Mouse (Mus musculus) gastrocnemius, postnatal 36 days (tissue): ENCODE data around the gene Abtb1. TPM values are rescaled to one million over a fixed set of nuclear protein-coding genes. Genes with fewer than 3 reads are reported as not detected.

Source experiments
- DNase-seq, 2 experiments: peaks; one replicate each; pipeline ENCODE4 v3.0.0; 2022
- intact Hi-C: fragments of 180-260 bp; cut with DNase I; formaldehyde crosslinking; loops from one replicate; pipeline ENCODE4 v1.15.1; 2025
- total RNA-seq, 2 experiments: library from RNA; stranded (reverse); gene quantifications; 2 replicates each; pipeline ENCODE4 v1.2.3; 2021

The Abtb1 gene
- total RNA-seq, 2 experiments from 2014 or later = 19.2 to 21.0 TPM

- no peak for DNase-seq
- intact Hi-C loops = loop anchor here (5.0 kb wide), 1 partner anchor 34 kb away; no protein-coding TSS in a partner anchor
These were observed 16.0 kb upstream of the Abtb1 start for GRCm38 (mm10) chr6:88857830-88858229.

- intact Hi-C loops = loop anchor here (5.0 kb wide), 1 partner anchor 35 kb away; no protein-coding TSS in a partner anchor
- peak in 1 of 2 experiments; percentile 53 for DNase-seq
These were observed 15.5 kb upstream of the Abtb1 start for GRCm38 (mm10) chr6:88857249-88857648.

GRCm38 (mm10) chr6:88855636-88856035, 13.9 kb upstream of the Abtb1 start:
- peak in 1 of 2 experiments; percentile 44 for DNase-seq
- intact Hi-C loops = loop anchor here (2.0 to 5.0 kb wide), 2 partner anchors 37 to 303 kb away; no protein-coding TSS in a partner anchor

- intact Hi-C loops = loop anchor here (2.0 kb wide), 1 partner anchor 302 kb away; no protein-coding TSS in a partner anchor
- no peak for DNase-seq
These were observed 12.7 kb upstream of the Abtb1 start for GRCm38 (mm10) chr6:88854509-88854908.

- no peak for DNase-seq
- intact Hi-C loops = no loop called here
These were observed 8.2 kb upstream of the Abtb1 start for GRCm38 (mm10) chr6:88850034-88850433.

- intact Hi-C loops = no loop called here
- no peak for DNase-seq
These were observed 7.5 kb upstream of the Abtb1 start for GRCm38 (mm10) chr6:88849270-88849669.

- DNase-seq = no peak
These were observed 5.8 kb upstream of the Abtb1 start for GRCm38 (mm10) chr6:88847571-88847970.

GRCm38 (mm10) chr6:88844901-88845565, 3.2 kb upstream of the Abtb1 start:
- intact Hi-C loops = no loop called here
- no peak for DNase-seq

More at GRCm38 (mm10) chr6:88847571-88847970, 5.8 kb upstream of the Abtb1 start:
- intact Hi-C loops = no loop called here

GRCm38 (mm10) chr6:88843781-88844725, 2.3 kb upstream of the Abtb1 start:
- intact Hi-C loops = no loop called here
- no peak for DNase-seq

- intact Hi-C loops = no loop called here
- DNase-seq = no peak
These were observed 1.5 kb upstream of the Abtb1 start for GRCm38 (mm10) chr6:88843241-88843640.

- DNase-seq = no peak
These were observed 957 bp upstream of the Abtb1 start for GRCm38 (mm10) chr6:88842731-88843151.

GRCm38 (mm10) chr6:88841514-88841780, 337 bp downstream of the Abtb1 start:
- intact Hi-C loops = no loop called here
- no peak for DNase-seq

More at GRCm38 (mm10) chr6:88842731-88843151, 957 bp upstream of the Abtb1 start:
- intact Hi-C loops = no loop called here

GRCm38 (mm10) chr6:88840791-88841513, 832 bp downstream of the Abtb1 start:
- intact Hi-C loops = no loop called here

GRCm38 (mm10) chr6:88840211-88840610, 1.6 kb downstream of the Abtb1 start:
- no peak for DNase-seq
- intact Hi-C loops = no loop called here

More at GRCm38 (mm10) chr6:88840791-88841513, 832 bp downstream of the Abtb1 start:
- no peak for DNase-seq

GRCm38 (mm10) chr6:88839135-88839970, 2.4 kb downstream of the Abtb1 start:
- no peak for DNase-seq
- intact Hi-C loops = no loop called here

GRCm38 (mm10) chr6:88838613-88839012, 3.2 kb downstream of the Abtb1 start:
- no peak for DNase-seq
- intact Hi-C loops = no loop called here

- no peak for DNase-seq
- intact Hi-C loops = no loop called here
These were observed 3.8 kb downstream of the Abtb1 start for GRCm38 (mm10) chr6:88837999-88838398.

- no peak for DNase-seq
- intact Hi-C loops = no loop called here
These were observed 5.5 kb downstream of the Abtb1 start for GRCm38 (mm10) chr6:88836178-88836819.

- DNase-seq = no peak
- intact Hi-C loops = no loop called here
These were observed 6.7 kb downstream of the Abtb1 start for GRCm38 (mm10) chr6:88835047-88835446.
